Mouse (Mus musculus) adrenal gland, postnatal 14 days (tissue): ENCODE measurements around the gene Cd200r4. TPM values are rescaled to one million over a fixed set of nuclear protein-coding genes. Genes with fewer than 3 reads are reported as not detected.

Experiments
- DNase-seq: peaks from one replicate; pipeline ENCODE4 v3.0.0; 2021; ENCODE audit warnings: mixed read lengths
- total RNA-seq: library from RNA; stranded (reverse); gene quantifications from 2 replicates; pipeline ENCODE4 v1.2.3, GENCODE M21; 2021

Gene Cd200r4
- total RNA-seq, 1 experiment from 2014 or later = not detected

GRCm38 (mm10) chr16:44876625-44877024 lies 65.1 kb downstream of the Cd200r4 start:
- DNase-seq = no peak

GRCm38 (mm10) chr16:44877595-44877994 lies 66.1 kb downstream of the Cd200r4 start:
- DNase-seq = no peak

Other genes with a start within 250 kb of the Cd200r4 start
- gene Nepro, start 87.4 kb upstream of the Cd200r4 start, total RNA-seq = 9.2 and 10.8 TPM in 2 replicates
- 19.0 and 20.1 TPM in 2 replicates for gene Gtpbp8, start 65.4 kb upstream of the Cd200r4 start, total RNA-seq
- 0.59 and 1.4 TPM in 2 replicates for gene Cd200r1, start 46.0 kb upstream of the Cd200r4 start, total RNA-seq
- not detected in 2 replicates for gene Cd200r2, start 55.4 kb downstream of the Cd200r4 start, total RNA-seq
- 0.19 TPM in 2 replicates for gene Cd200r3, start 131.9 kb downstream of the Cd200r4 start, total RNA-seq